Mouse (Mus musculus): ENCODE data around the gene Prkcz.

- TF ChIP-seq EP300 (IDR thresholded peaks at IDR 0.05; ENCODE audit: low read depth), result no peak
- TF ChIP-seq CTCF (IDR thresholded peaks at IDR 0.05; ENCODE audit: low read depth), result no peak
These were observed 65.2 kb downstream of the Prkcz start for GRCm38 (mm10) chr4:155295996-155296395.
